Mouse (Mus musculus): Measurements from ENCODE around the gene Mansc1.
"Not testable (repeated sequence)": the region's sequence is repeated elsewhere in the genome, so short reads cannot be mapped to it uniquely, and the experiment has no call there.

Gene Mansc1

DNA sequence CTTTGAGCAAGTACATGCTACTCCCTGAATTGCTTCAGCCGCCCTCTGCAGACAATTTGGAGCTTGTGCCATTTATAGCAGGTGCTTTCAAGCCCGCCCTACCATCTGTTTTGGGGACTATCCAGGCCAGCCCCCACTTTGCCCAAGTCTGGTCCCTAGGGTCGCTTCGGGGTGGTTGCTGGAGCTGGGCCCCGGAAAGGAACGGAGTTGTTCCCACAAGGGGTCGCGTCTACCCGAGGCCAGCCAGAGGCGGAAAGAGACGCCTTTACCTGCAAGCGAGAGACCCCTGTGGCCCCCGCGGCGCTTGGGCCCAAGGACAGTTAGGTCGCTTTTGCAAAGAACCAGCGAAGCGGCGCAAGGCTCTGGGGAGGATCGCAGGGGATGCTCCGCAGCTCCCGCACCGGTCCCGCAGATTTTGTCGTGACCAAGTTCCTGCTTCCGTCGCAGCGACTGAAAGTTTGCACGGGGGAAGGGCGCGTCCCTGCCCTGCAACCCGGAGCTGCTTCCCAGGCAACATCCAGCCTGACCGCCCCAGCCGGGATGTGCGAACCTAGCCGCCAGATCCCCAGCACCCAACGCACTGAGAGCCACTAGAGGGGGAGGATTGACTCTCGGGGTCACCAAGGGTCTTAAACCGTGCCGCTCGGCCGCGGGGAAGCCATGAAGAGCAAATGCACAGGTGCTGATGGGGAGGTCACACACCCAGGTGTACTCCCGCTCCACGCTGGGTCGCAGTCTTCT is at the start of gene Mansc1:
TSS of gene Mansc1 (minus strand) at position 542 of the 741 bp plus-strand sequence.
- peak in 1 of 2 experiments; percentile 10 for DNase-seq (ENCODE audit: low spot score in 2 of 2)

- not testable (repeated sequence) for DNase-seq (ENCODE audit: low spot score in 2 of 2)
These were observed 47.0 kb upstream of the Mansc1 start for GRCm38 (mm10) chr6:134679330-134679729.

- no peak for DNase-seq (ENCODE audit: low spot score in 2 of 2)
These were observed 45.7 kb upstream of the Mansc1 start for GRCm38 (mm10) chr6:134678037-134678436.

DNA sequence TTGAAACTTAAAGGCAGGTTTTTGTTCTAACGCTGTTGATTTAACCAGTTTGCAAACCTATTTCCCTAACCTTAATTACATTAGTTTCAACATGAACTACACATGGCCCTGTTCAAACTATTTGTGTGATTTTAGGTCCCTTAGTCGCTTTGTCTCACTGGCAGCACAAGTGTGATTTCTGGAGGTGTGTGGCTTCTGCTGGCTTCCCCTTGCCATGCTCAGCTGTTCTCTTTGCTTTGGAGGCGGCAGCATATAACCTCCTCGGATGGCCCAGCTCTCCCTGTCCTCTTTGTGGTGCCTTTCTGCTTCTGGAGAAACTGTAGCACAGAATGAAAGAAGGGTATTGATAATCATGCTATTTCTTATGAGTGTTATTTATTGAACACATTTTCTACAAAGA is 45.2 kb upstream of the Mansc1 start:
- no peak for DNase-seq (ENCODE audit: low spot score in 2 of 2)

GRCm38 (mm10) chr6:134673712-134674111 is 41.4 kb upstream of the Mansc1 start:
- DNase-seq (ENCODE audit: low spot score in 2 of 2), result not testable (repeated sequence)

DNA sequence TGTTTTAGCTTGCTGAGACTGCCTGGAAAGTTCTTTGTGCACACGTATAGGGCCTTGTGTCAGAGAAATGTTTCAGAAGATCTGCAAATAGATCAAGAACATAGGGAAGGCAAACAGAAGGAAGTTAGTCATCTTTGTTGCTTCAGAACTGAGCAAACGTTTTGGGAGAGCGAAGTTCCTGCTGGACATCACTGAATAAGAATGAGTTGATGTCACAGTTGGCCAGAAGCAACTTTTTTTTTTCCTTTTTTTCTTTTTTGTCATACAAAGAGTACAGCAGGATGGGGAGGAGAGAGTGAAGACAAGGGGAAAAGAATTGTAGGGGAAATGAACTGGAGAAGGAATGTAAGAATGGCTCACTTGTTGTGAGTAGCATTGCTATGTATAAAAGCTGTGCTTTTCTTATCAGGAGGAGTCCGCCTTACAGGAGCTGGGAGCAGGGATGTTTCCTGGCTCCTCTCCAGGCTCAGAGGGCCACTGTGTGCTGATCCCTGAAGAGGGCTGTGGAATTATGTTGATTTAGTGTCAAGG is 38.7 kb upstream of the Mansc1 start:
- DNase-seq (ENCODE audit: low spot score in 2 of 2), result no peak

DNA sequence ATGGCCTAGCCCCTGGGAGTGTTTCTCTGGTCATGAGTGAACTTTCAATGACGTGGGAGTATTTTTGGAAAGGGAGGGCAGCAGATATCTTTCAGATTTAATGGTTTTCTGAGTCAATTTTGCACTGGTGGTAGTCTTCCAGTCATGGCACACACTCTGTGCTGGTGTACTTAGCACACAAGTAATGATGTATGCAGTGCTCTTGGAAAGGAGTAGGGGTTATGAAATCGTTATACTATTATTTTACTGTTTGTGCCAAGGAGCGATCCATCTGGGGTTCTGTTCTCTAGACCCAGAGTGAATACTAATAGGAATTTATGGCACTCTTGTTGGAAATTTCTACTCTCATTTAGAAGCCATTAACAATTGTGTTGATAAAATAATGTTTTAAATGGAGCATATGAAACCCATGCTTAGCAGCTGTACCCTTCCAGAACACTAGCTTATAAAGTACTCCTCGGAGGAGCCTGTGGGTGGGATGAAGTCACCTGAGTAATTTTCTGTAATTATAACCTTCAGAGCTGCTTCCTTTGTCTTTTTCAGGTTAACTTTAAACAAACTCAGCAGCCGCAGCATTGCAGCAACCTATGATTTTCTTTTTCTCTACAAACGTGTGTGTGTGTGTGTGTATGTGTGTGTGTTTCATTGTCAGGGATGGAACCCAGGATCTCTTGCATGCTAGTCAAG is 37.0 kb upstream of the Mansc1 start:
- DNase-seq (ENCODE audit: low spot score in 2 of 2), result no peak

- DNase-seq (ENCODE audit: low spot score in 2 of 2), result no peak
These were observed 36.2 kb upstream of the Mansc1 start for GRCm38 (mm10) chr6:134668519-134668918.

- no peak for DNase-seq (ENCODE audit: low spot score in 2 of 2)
These were observed 33.5 kb upstream of the Mansc1 start for GRCm38 (mm10) chr6:134665817-134666216.

DNA sequence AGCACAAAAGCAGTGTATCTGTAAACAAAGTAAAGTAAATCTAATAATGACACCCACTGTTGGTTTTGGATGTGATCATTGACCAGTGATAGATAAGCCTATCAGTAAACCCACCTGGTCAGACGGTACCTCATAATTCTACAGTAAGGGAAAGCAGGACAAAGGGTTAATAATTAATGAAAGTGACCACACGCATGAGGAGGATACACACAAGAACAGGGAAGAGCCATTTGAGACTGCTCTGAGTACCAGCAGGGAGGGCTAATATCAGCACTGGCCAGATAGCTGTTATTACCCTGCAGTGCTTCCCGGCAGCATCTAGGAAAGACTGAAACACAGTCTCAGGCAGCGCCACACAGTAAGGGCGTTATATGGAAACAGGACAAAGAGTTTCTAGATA is 32.3 kb upstream of the Mansc1 start:
- DNase-seq (ENCODE audit: low spot score in 2 of 2), result no peak

GRCm38 (mm10) chr6:134660714-134661406 is 28.6 kb upstream of the Mansc1 start:
- DNase-seq (ENCODE audit: low spot score in 2 of 2), result no peak

DNA sequence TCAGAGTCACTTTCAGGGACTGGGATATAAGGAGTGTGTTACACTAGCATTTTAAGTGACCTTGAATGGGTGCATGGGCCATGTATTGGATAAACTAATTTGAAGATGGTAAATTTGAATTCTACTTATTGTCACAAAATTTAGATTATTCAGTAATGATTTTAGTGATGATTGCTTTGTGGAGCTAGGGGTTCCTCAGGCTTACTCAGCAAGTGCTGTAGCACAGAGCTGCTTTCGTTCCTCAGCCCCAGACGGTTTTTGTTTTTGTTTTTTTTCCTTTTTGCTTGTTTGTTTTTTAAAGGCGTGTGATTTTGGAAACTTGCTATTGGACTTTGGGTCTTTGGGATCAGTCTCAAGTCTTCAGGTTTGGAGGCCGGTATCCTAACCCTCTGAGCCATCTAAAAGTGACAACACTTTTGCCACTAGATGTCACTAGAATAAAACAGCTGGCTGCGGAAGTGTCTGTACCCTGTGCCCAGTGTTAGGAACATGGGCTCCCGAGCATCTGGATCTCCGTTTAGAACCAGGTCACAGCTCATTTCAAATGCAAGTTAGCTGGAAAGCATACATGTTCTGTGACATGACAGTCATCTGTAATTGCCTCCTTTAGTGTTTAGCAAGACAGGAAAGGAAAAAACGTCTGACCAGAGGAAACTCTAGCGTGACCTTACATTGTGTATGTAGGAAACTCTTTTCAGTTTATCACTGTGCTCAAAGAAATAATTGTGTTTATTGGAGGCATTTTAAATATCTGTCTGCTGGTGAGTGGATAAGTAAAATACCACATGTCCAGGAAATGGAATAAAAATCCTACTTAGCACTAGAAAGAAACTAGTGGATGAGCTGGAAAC is 27.0 kb upstream of the Mansc1 start:
- peak in 1 of 2 experiments; percentile 9 for DNase-seq (ENCODE audit: low spot score in 2 of 2)

DNA sequence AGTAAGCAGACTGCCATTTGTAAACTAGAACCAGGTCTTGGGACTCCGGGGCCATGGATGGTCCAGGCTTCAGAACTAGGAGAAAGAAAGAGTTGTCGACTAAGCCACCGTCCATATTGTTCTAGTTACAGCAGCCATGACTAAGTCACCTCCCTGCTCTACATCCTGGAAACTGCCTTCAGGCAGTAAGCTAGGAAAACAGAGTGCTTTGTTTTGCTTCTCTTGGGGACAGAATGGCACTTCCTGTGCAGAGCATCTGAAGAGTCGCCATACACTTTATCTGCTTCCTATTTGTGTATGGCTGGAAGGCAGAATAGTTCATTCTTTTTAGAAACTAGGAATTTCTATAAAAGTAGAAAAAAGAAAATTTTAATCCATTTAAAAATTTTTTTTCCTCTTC is 24.2 kb upstream of the Mansc1 start:
- no peak for DNase-seq (ENCODE audit: low spot score in 2 of 2)

DNA sequence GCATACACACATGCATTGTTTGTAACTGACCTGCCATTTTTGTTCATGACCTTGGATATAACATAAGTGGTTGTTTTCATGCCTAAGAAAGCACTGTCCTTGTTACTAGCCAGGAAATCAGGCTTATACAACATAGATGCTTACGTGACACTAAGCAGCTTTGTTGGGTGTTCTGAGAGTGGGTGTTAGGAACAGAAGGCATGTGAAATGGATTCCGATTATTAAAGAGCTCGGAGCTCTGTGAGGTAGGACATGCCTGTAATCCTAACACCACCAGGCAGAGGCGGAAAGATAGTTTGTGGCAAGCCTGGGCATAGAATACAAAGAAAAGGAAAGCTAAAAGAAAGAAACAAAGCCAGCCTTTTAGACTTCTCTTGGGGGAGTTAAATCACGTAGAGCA is 16.1 kb upstream of the Mansc1 start:
- DNase-seq (ENCODE audit: low spot score in 2 of 2), result no peak

DNA sequence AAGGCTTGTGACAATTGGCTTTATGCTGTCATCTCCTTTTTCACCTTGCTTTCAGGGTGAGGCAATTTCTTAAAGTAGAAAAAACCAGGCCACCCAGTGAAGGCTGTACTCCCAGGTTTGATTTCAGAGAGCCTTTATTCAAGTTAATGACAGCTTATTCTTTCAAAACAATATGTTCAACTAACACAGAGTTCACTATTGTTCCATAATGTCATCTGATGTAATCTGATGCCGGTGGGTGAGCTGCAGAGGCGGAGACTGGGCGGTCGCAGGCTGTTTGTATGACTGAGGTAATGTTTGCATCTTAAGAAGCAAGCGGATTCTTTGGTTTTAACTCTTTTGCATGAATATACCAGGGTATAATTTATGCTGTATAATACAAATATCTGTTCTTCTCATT is 15.3 kb upstream of the Mansc1 start:
- DNase-seq (ENCODE audit: low spot score in 2 of 2), result no peak

GRCm38 (mm10) chr6:134646835-134647234 is 14.5 kb upstream of the Mansc1 start:
- no peak for DNase-seq (ENCODE audit: low spot score in 2 of 2)

GRCm38 (mm10) chr6:134643296-134643695 is 11.0 kb upstream of the Mansc1 start:
- peak in 1 of 2 experiments; percentile 9 for DNase-seq (ENCODE audit: low spot score in 2 of 2)

DNA sequence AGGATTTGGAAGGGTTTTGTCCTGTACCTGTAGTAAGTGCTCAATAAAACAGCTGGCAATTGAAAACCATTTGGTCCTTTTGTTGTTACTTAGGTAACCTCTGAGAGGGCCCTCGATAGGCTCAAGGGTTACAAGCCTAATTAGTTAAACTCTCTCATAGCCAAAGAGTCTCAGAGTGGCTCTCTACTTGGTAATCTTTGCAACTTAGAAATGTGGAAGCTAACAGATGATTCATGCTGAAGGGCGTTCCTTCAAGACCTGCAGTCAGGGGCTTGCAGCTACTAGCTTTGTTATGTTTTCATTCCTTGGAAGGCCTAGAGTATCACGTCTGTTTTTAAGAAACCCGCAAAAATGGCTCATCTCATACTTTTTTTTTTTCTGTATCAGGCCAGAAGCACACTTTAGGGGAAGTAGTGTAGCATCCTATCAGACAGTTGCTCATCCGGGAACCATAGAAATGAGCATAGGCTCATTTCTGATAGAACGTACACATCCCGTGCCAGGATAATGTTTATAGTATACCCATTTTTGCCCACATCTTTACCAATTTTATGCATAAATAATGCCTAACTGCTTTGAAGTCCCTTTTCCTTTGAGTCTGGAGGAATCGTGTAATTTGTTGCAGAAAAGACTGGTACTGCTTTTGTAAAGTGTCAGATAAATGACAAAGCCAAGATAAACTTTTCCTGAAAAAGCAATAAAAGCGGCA is 9.6 kb upstream of the Mansc1 start:
- DNase-seq (ENCODE audit: low spot score in 2 of 2), result no peak

DNA sequence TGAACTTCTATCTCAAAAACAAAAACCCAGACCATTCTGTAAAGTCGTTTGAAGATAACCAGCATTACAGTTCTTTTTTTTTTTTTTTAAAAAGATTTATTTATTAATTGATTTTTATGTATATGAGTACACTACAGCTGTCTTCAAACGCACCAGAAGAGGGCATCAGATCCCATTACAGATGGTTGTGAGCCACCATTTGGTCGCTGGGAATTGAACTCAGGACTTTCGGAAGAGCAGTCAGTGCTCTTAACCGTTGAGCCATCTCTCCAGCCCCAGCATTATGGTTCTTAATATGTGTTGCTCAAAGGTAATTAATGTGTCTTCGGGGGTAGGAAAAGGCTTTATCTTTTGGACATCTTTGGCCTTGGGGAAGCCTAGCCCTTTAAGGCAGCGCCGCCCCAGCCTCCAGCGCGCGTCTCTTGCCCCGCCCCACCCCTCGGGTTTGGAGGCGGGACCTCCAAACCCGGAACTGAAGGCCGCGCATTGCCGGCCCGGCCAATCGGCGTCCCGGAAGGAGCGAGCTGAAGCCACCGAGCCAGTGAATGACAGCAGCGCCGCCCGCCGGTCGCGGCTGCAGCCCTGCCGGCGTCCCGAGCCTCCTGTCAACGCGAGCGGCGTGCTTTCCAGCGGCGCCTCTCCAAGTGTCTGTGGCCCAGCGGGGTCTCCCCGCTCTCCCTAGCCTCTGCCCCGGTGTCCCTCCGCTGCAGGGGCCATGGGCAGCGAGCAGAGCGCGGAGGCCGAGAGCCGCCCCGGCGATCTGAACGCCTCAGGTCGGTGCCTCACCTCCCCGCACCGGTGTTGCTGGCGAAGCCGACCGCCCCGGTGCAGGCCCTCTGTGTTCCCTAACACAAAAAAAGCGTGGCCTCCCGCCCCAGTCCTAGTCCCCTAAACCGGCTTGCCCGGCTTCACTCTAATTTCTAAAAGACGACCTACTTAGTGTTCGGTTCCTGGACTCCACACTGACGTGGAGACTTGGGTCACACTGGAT is 8.5 kb upstream of the Mansc1 start:
- peak; percentile 84 to 89 for DNase-seq (ENCODE audit: low spot score in 2 of 2)

DNA sequence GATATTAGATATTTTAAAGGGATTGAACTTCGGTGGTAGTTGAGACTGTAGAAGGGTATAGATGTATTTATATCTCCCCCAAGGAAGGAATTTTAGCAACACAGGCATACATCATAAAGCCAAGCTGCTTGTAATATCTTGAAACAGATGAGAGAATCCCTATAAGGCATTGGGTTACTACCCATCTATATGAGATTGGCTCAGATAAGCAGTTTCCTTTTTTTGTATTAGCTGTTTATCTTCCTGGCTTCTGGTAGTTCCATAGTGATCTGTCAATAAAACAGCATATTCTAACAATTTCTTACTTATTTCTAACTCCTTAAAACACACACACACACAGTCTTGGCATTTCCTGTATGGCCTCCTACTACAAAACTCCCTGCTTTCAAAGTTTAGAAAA is 7.6 kb upstream of the Mansc1 start:
- DNase-seq (ENCODE audit: low spot score in 2 of 2), result no peak
